Mouse (Mus musculus) neural tube, embryonic 13.5 days (tissue): ENCODE results near the gene Olfr1414. TPM values are rescaled to one million over a fixed set of nuclear protein-coding genes. Genes with fewer than 3 reads are reported as not detected.
A peak's percentile ranks its signal among the peaks of the same experiment; 100 is the strongest.
"Not testable (repeated sequence)": the region's sequence is repeated elsewhere in the genome, so short reads cannot be mapped to it uniquely, and the experiment has no call there.

Source experiments
- ATAC-seq: fragments of 200-750 bp; cut with Nextera tagmentation; 2 replicates; pipeline ENCODE4 v1.8.0; 2017; ENCODE audit warnings: low read depth, mild to moderate bottlenecking, moderate TSS enrichment, moderate library complexity
- H3K27ac ChIP-seq: fragments of 300-500 bp; sonication (generic); replicated peaks from 2 replicates; pipeline ENCODE4 v1.5.1; 2015; ENCODE audit warnings: moderate library complexity, mild to moderate bottlenecking, inconsistent platforms
- H3K27me3 ChIP-seq: fragments of 300-500 bp; sonication (generic); 2 replicates; pipeline ENCODE4 v1.6.1; 2015; ENCODE audit warnings: mild to moderate bottlenecking, inconsistent platforms
- H3K36me3 ChIP-seq: fragments of 300-500 bp; sonication (generic); 2 replicates; pipeline ENCODE4 v1.6.1; 2015; ENCODE audit warnings: mild to moderate bottlenecking, inconsistent platforms
- H3K4me1 ChIP-seq: fragments of 300-500 bp; sonication (generic); replicated peaks from 2 replicates; pipeline ENCODE4 v1.6.1; 2015; ENCODE audit warnings: inconsistent platforms
- H3K4me2 ChIP-seq: fragments of 300-500 bp; sonication (generic); 2 replicates; pipeline ENCODE4 v1.6.1; 2015; ENCODE audit warnings: inconsistent platforms, mild to moderate bottlenecking, moderate library complexity
- H3K4me3 ChIP-seq: fragments of 300-500 bp; sonication (generic); 2 replicates; pipeline ENCODE4 v1.5.1; 2015; ENCODE audit warnings: mild to moderate bottlenecking, inconsistent platforms
- H3K9ac ChIP-seq: fragments of 300-500 bp; sonication (generic); 2 replicates; pipeline ENCODE4 v1.6.1; 2015; ENCODE audit warnings: moderate library complexity, mild to moderate bottlenecking, inconsistent platforms
- H3K9me3 ChIP-seq: fragments of 300-500 bp; sonication (generic); 2 replicates; pipeline ENCODE4 v1.6.1; 2016; ENCODE audit warnings: inconsistent platforms
- WGBS: fragments of 180-500 bp; shearing (Covaris S2); methylation state at CpG from one replicate; pipeline ENCODE4 v1.1.7; 2015; 5-methylcytosine and 5-hydroxymethylcytosine counted together
- polyA plus RNA-seq: library from polyadenylated mRNA; unstranded; fragments of >200 nt; fragmentation: Nextera tagmentation; extraction: Ambion mirVana; gene quantifications from 2 replicates; pipeline ENCODE4 v1.2.1, GENCODE M21; 2015

The Olfr1414 gene
- not detected in 2 replicates for polyA plus RNA-seq

DNA sequence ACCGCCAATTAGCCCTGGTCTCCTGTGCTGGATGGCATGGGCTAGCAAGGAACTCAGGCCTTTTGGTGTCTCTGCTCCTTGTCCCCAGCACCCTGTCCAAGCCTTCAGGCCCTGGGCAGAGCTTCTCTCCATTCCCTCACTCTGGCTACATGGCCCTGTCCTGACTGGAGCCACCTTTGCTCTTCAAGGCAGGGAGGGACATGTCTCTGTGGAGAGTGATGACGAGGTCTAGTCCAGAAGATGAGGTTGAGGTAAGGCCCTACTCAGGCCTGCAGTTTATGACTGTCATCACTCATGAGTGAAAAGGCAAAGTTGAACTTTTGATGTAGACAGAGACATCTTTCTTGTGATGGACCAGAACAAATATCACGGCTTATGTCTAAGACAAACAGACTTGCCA, at the start of gene Olfr1414:
Olfr1414 (minus strand) TSS at position 101 of the 400 bp plus-strand sequence.
- H3K4me3 ChIP-seq = no peak within 1 kb of the TSS
- no peaks in the 10 kb centered on the region for H3K36me3 ChIP-seq
- H3K9me3 ChIP-seq = no peaks in the 10 kb centered on the region
- H3K4me1 ChIP-seq = no peaks in the 10 kb centered on the region; the same call in 1 of the 2 replicates
- 82% methylated on average over 3 of the region's 3 CpGs for WGBS
- H3K27me3 ChIP-seq = no peaks in the 10 kb centered on the region
- H3K4me2 ChIP-seq = no peak within 1 kb of the TSS
- H3K27ac ChIP-seq = no peak within 1 kb of the TSS
- no peak within 1 kb of the TSS for H3K9ac ChIP-seq
- ATAC-seq = no peak

DNA sequence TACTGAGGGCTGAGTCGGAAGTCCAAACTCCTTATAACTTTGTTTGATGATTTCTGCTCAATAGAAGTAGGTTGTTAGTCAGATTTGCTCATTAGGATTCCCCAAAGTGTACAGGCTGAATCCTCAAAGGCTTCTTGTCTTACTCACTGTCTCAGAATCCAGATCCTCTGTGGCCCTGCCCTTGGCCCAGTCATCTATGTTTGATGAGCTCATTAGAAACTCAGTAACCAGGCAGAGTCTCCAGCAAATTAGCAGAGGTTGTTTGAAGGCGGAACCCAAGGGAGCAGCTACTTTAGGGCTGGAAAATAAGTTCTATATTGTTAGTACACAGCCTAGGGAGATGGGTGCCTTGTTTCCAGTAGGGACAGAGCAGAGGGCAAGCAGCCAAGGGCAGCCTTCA, 27.5 kb upstream of the Olfr1414 start:
- Histone ChIP-seq H3K9ac (no peak overlapping the region), H3K9me3 (no peaks in the 10 kb centered on the region), H3K4me3 (no peak overlapping the region), H3K4me1 (no peaks in the 10 kb centered on the region), H3K4me2 (no peak overlapping the region), H3K27me3 (no peaks in the 10 kb centered on the region), H3K27ac (no peak overlapping the region), H3K36me3 (no peaks in the 10 kb centered on the region)
- WGBS = 81% methylated on average over 2 of the region's 2 CpGs
- no peak for ATAC-seq

DNA sequence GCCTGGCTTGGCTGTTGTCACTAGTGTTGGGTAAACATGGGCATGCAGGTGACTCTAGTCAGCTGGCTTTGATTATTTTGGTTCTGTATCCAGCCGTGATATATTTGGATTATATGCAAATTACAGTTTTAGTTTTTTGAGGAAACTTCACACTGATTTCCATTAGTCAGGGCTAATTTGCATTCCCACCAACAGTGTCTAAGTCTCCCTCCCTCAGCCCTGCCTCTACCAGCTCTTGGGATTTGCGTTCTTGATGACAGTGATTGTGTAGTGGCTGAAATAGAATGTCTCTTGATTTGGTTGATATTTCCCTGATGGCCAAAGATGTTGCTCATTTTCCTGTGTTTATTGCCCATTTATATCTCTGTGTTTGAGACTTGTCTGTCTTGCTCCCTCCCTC, 20.6 kb upstream of the Olfr1414 start:
- Histone ChIP-seq H3K4me2 (no peak overlapping the region), H3K9ac (no peak overlapping the region), H3K9me3 (no peaks in the 10 kb centered on the region), H3K4me3 (no peak overlapping the region), H3K36me3 (no peaks in the 10 kb centered on the region), H3K27ac (no peak overlapping the region), H3K27me3 (no peaks in the 10 kb centered on the region), H3K4me1 (no peaks in the 10 kb centered on the region)
- WGBS = 36% methylated on average over 2 of the region's 2 CpGs
- ATAC-seq = no peak

DNA sequence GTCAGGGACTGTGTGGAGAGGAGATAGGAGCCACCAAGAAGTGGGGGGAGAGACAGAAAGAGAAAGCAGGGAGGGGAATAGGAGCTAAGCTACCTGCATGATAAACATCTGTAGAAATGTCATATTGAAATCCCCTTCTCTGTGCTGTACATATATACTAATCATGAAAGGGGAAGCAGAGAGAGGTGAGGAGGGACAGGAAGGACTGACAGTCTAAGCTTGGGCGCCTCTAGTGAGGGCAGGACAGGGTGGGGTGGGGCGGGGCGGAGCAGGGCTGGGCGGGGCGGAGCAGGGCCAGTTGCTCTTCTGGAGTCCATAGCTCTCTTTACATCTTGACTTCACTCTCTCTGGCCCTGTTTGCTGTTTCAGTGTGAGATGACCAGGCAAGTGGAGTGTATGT, 18.5 kb upstream of the Olfr1414 start:
- Histone ChIP-seq H3K9me3 (no peaks in the 10 kb centered on the region), H3K27me3 (no peaks in the 10 kb centered on the region), H3K4me2 (no peak overlapping the region), H3K9ac (no peak overlapping the region), H3K4me3 (no peak overlapping the region), H3K4me1 (no peaks in the 10 kb centered on the region), H3K27ac (no peak overlapping the region), H3K36me3 (no peaks in the 10 kb centered on the region)
- no peak for ATAC-seq
- WGBS = 52% methylated on average over 5 of the region's 5 CpGs

DNA sequence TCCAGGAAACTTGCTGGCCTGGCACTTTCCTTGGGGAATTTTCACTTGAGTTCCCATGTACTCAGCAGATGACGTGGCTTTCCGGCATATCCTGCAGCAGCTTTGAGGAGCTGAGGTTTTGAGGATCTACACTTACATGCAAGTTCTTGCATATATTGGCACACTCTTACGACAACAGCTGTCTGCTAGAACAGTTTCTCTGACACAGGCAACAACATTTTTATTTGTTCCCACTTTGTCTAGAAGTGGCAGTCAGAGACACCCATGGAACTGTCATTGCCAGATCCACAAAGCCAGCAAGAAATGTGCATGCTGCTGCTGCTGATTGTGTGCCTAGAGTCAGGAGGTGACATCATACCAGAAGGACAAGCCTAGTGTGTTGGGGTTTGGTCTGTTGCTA, 5.3 kb upstream of the Olfr1414 start:
- WGBS = 88% methylated on average over 3 of the region's 3 CpGs
- H3K9me3 ChIP-seq = no peaks in the 10 kb centered on the region
- H3K27ac ChIP-seq = no peak overlapping the region
- H3K36me3 ChIP-seq = no peaks in the 10 kb centered on the region
- H3K9ac ChIP-seq = no peak overlapping the region
- no peak overlapping the region for H3K4me3 ChIP-seq
- ATAC-seq = no peak
- H3K4me1 ChIP-seq = no peaks in the 10 kb centered on the region; the same call in 1 of the 2 replicates
- H3K4me2 ChIP-seq = no peak overlapping the region
- no peaks in the 10 kb centered on the region for H3K27me3 ChIP-seq

DNA sequence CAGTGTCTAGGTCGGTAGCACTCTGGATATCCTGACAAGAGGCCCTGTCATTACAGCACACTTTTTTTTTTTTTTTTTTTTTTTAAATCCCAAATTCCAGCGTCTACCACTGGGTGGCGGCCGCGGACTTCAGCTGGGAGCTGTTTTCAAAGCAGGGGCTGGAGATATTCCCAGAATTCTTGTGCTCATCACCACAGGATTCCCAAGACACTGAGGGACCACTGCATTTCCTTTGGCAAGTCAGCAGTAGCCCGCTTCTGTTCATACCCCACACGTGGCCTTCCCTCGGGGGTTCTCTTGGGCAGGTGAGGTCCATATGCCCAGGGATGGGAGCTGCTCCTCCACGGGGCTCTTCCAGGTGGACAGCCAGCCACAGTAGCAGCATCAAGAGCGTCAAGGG, 2.9 kb upstream of the Olfr1414 start:
- Histone ChIP-seq H3K27ac (no peak overlapping the region), H3K36me3 (no peaks in the 10 kb centered on the region), H3K4me1 (no peaks in the 10 kb centered on the region; the same call in 1 of the 2 replicates), H3K9me3 (no peaks in the 10 kb centered on the region), H3K4me3 (no peak overlapping the region), H3K9ac (no peak overlapping the region), H3K4me2 (peak overlapping the region; percentile 11; the same call in 1 of the 2 replicates), H3K27me3 (no peaks in the 10 kb centered on the region)
- peak; percentile 47 for ATAC-seq
- 19% methylated on average over 10 of the region's 10 CpGs for WGBS

DNA sequence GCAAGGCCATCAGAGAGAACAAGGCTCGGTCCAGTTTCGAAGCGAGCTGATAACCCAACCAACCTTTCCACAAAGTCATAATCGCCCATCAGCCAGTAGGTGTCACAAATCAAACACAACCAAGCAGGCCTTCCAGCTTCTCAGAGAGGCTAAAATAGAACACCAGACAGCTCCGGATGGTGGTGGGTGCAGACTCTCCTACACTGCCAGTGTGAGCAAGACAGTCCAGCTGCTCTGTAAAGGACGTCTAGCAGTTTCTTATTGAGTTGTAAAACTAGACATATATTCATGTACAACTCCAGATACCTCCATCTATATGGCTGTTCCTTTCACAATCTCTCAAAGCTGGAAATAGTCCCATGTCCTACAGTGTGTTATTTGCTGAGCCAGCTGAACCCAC, 585 bp upstream of the Olfr1414 start:
- Histone ChIP-seq H3K4me2 (no peak overlapping the region), H3K4me3 (no peak overlapping the region), H3K9ac (no peak overlapping the region), H3K9me3 (no peaks in the 10 kb centered on the region), H3K27ac (no peak overlapping the region), H3K36me3 (no peaks in the 10 kb centered on the region), H3K4me1 (no peaks in the 10 kb centered on the region; the same call in 1 of the 2 replicates), H3K27me3 (no peaks in the 10 kb centered on the region)
- no peak for ATAC-seq
- 85% methylated on average over 6 of the region's 6 CpGs for WGBS

DNA sequence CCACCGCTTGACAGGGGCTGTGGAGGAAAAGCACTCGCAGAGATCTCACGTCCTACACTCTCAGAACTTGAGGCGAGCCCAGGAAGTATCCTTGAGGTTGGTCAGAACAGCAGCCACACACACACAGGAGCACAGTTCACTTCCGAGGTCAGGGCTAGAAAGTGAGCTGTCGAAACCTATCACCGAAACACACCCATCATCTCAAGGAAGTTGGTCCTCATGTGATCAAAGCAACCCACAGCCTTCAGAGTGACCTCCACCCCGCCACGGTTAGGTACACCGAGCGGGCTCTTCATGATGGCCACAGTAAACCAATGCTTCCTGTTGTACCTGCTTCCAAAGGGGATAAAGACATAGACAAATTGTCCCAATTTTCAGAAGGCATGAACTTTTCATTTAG, 3.1 kb downstream of the Olfr1414 start:
- no peak overlapping the region for H3K9ac ChIP-seq
- H3K27ac ChIP-seq = no peak overlapping the region

DNA sequence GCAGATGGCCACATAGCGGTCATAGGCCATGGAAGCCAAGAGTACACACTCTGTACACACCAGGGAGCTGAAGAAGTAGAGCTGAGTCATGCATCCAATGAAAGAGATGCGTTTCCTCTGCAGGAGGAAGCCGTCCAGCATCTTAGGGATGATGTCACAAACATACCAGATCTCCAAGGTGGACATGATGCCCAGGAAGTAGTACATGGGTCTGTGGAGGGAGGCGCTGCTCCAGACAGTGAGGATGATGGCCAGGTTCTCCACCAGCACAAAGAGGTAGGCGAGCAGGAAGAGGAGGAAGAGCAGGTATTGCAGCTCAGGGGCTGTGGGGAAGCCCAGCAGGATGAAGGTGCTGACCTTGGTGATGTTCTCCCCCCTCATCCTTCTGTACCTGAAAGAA, 6.8 kb downstream of the Olfr1414 start:
- 85% methylated on average over 5 of the region's 5 CpGs for WGBS
- not testable (repeated sequence) for H3K27me3 ChIP-seq, H3K9ac ChIP-seq, ATAC-seq, H3K4me3 ChIP-seq, H3K27ac ChIP-seq, H3K36me3 ChIP-seq, H3K9me3 ChIP-seq, H3K4me2 ChIP-seq, H3K4me1 ChIP-seq

More for the DNA sequence above, 3.1 kb downstream of the Olfr1414 start:
- no peak overlapping the region for H3K4me3 ChIP-seq
- H3K4me2 ChIP-seq = no peak overlapping the region
- no peaks in the 10 kb centered on the region for H3K27me3 ChIP-seq
- H3K9me3 ChIP-seq = no peaks in the 10 kb centered on the region
- ATAC-seq = no peak
- WGBS = 83% methylated on average over 11 of the region's 11 CpGs
- H3K36me3 ChIP-seq = no peaks in the 10 kb centered on the region
- H3K4me1 ChIP-seq = no peaks in the 10 kb centered on the region

DNA sequence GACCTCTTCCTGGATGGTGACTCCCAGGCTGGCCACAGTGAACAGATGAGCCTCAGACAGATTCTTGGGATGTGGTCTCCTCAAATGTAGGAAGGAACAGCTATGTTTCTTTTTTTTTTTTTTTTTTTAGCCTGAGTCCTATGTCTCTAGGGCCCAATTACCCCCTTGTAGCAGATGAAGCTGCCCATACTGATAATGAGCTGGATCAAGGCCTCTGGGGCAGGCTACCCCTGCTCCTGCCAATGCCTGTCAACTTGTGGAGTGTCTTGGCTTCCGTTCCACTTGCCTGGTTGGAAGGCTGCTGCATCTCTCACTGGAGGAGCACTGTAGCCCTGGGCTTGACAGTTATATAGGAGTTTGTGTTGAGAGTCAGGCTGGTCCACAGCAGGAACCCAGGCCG, 22.5 kb downstream of the Olfr1414 start, which contains the start of gene Olfr1415:
Olfr1415 (minus strand) TSS at position 101 of the 400 bp plus-strand sequence.
- no peaks in the 10 kb centered on the region for H3K4me1 ChIP-seq
- no peak within 1 kb of the TSS for H3K9ac ChIP-seq
- H3K4me3 ChIP-seq = no peak within 1 kb of the TSS
- no peaks in the 10 kb centered on the region for H3K27me3 ChIP-seq
- H3K9me3 ChIP-seq = peaks cover 6% of the 10 kb centered on the region; the same call in 1 of the 2 replicates
- H3K36me3 ChIP-seq = no peaks in the 10 kb centered on the region
- no peak within 1 kb of the TSS for H3K4me2 ChIP-seq
- no peak within 1 kb of the TSS for H3K27ac ChIP-seq
- no peak for ATAC-seq
- 80% methylated on average over 2 of the region's 2 CpGs for WGBS

DNA sequence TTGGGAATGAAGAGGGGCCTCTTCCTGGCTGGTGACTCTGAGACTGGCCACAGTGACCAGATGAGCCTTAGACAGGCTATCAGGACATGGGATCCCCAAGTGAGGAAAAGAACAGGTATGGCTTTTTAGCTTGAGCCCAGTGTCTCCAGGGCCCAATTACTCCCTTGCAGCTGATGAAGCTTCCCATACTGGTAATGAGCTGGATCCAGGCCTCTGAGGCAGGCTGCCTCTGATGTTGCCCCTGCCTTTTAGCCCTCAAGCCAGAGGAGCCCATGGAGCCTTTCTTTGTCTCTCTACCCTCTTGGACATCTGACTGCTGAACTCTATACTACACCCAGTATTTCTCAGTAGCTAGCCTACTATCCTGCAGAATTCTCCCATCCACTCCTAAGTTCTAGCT, 33.4 kb downstream of the Olfr1414 start, which contains the start of gene Olfr1416:
Olfr1416 (minus strand) TSS at position 101 of the 400 bp plus-strand sequence.
- H3K36me3 ChIP-seq = no peaks in the 10 kb centered on the region
- H3K9me3 ChIP-seq = 0 out of 2 replicates have a peak, but pooled peaks cover 7% of the 10 kb centered on the region
- no peak for ATAC-seq
- H3K4me2 ChIP-seq = no peak within 1 kb of the TSS
- H3K27ac ChIP-seq = no peak within 1 kb of the TSS
- H3K27me3 ChIP-seq = no peaks in the 10 kb centered on the region
- H3K4me3 ChIP-seq = no peak within 1 kb of the TSS
- H3K9ac ChIP-seq = no peak within 1 kb of the TSS
- H3K4me1 ChIP-seq = no peaks in the 10 kb centered on the region

DNA sequence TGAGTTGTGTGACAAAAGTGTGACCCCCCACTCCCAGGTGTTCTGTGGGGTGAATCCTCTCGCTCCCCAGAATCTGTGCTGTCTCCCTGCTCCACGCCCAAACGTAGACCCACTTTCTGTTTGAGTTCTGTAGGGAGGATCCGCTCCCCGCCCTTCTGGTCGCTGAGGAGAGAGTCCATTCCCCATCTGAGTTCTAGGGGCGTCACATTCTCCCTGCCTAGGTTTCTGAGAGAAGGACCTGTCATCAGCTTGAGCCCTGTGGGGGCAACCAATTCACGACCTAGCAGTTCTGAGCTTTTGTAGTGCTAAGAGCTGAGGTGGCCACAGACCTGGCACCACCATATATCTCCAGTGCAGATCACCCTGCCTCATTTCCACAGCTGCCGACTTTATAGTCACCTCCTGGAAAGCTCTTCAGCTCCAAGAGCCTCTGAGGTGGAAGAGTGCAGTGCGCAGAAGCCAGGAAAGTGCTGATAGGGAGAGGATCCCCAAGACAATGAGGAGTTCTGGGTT, 44.3 kb downstream of the Olfr1414 start:
- Histone ChIP-seq H3K27me3 (peaks cover 8% of the 10 kb centered on the region), H3K9ac (peak overlapping the region; percentile 94), H3K36me3 (peaks cover 19% of the 10 kb centered on the region), H3K4me2 (peak overlapping the region; percentile 84), H3K9me3 (no peaks in the 10 kb centered on the region), H3K4me1 (peaks cover 18% of the 10 kb centered on the region), H3K27ac (peak overlapping the region; percentile 77; the same call in 1 of the 2 replicates), H3K4me3 (peak overlapping the region; percentile 94)
- peak; percentile 75 for ATAC-seq
- 4% methylated on average over 10 of the region's 10 CpGs for WGBS
